In the genomic region with DNA sequence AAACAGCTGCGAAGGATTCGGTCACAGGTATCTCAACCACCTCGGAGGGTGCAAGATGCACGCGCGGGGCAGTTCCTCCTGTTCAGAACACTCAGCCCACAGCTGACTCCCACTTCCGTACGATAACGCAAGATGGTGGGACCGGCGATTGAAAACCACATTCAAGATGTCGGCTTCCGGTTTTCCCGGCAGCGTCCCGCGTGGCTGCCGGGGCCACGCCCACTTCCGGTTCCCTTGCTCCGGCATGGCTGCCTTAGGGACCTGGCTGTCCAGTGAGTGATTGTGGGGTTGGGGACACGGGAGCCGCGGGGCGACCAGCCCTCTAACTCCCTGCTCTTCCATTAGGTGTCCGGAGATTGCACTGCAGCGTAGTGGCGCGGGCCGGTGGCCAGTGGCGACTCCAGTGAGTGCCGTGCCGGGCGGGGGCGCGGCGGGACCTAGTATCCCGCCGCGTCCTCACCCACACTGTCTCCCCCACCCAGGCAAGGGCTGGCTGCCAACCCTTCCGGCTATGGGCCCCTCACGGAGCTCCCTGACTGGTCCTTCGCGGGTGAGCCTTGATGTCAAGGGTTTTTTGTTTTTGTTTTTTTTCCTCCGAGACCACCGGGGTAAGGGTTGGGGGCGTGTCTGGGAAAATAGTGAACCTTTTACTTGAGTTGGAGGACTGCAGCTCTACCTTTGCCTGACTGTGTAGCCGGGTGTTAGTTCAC, we compare ENCODE assay signal across 8 mouse cellular contexts. TPM values are rescaled to one million over a fixed set of nuclear protein-coding genes. Genes with fewer than 3 reads are reported as not detected.
DNase-seq lines count a peak whose midpoint lies in the region; ATAC-seq and TF ChIP-seq lines count a peak whose summit lies in the region.

A gene (plus strand): TSS at position 221 of the 710 bp plus-strand sequence.

- no peak for TF ChIP-seq CTCF in small intestine, adult 2 months (IDR thresholded peaks at IDR 0.05; ENCODE audit: extremely low read depth, insufficient read length, insufficient replicate concordance, low read depth, low read length)

- TF ChIP-seq POLR2A in small intestine, adult 2 months (IDR thresholded peaks at IDR 0.05; ENCODE audit: low read depth, low read length) = peak; percentile 77

- H3K36me3 ChIP-seq in embryonic facial prominence, embryonic 12.5 days = peaks cover 9% of the 10 kb centered on the region; the same call in 1 of the 2 replicates
- peaks cover 20% of the 10 kb centered on the region for H3K36me3 ChIP-seq in limb, embryonic 10.5 days
- peaks cover 10% of the 10 kb centered on the region; the same call in 1 of the 2 replicates for H3K36me3 ChIP-seq in midbrain, embryonic 12.5 days
- peaks cover 5% of the 10 kb centered on the region; the same call in 1 of the 2 replicates for H3K36me3 ChIP-seq in small intestine, adult 2 months (ENCODE audit: control insufficient read depth, insufficient read depth, low read length)

- H3K27me3 ChIP-seq in embryonic facial prominence, embryonic 12.5 days = no peaks in the 10 kb centered on the region
- H3K27me3 ChIP-seq in limb, embryonic 10.5 days (ENCODE audit: low read depth, poor library complexity, severe bottlenecking) = no peaks in the 10 kb centered on the region
- no peaks in the 10 kb centered on the region for H3K27me3 ChIP-seq in midbrain, embryonic 12.5 days
- H3K27me3 ChIP-seq in small intestine, adult 2 months (ENCODE audit: control insufficient read depth, insufficient read depth, low read length) = no peaks in the 10 kb centered on the region; the same call in 1 of the 2 replicates

- WGBS in embryonic facial prominence, embryonic 12.5 days = under 1% methylated on average over 48 of the region's 48 CpGs
- under 1% methylated on average over 48 of the region's 48 CpGs for WGBS in limb, embryonic 10.5 days
- WGBS in midbrain, embryonic 12.5 days = under 1% methylated on average over 48 of the region's 48 CpGs
- WGBS in small intestine, adult 2 months = under 1% methylated on average over 48 of the region's 48 CpGs

- ATAC-seq in embryonic facial prominence, embryonic 12.5 days (ENCODE audit: insufficient number of reproducible peaks, insufficient read depth, low FRiP score, low TSS enrichment) = peak; percentile 62
- peak; percentile 80 for ATAC-seq in midbrain, embryonic 12.5 days (ENCODE audit: low FRiP score, low read depth)

- H3K4me1 ChIP-seq in embryonic facial prominence, embryonic 12.5 days = peaks cover 24% of the 10 kb centered on the region
- H3K4me1 ChIP-seq in limb, embryonic 10.5 days = peaks cover 35% of the 10 kb centered on the region
- peaks cover 39% of the 10 kb centered on the region for H3K4me1 ChIP-seq in midbrain, embryonic 12.5 days
- peaks cover 3% of the 10 kb centered on the region; the same call in 1 of the 2 replicates for H3K4me1 ChIP-seq in small intestine, adult 2 months (ENCODE audit: control insufficient read depth, insufficient read depth, insufficient read length, low read length)

- H3K4me3 ChIP-seq in embryonic facial prominence, embryonic 12.5 days = peak within 1 kb of the TSS; percentile 82
- peak within 1 kb of the TSS; percentile 93 for H3K4me3 ChIP-seq in limb, embryonic 10.5 days
- peak within 1 kb of the TSS; percentile 86 for H3K4me3 ChIP-seq in midbrain, embryonic 12.5 days
- peak within 1 kb of the TSS; percentile 71 for H3K4me3 ChIP-seq in small intestine, adult 2 months (ENCODE audit: low read depth, low read length)

- peak within 1 kb of the TSS; percentile 90 for H3K27ac ChIP-seq in embryonic facial prominence, embryonic 12.5 days
- peak within 1 kb of the TSS; percentile 92 for H3K27ac ChIP-seq in limb, embryonic 10.5 days
- peak within 1 kb of the TSS; percentile 83 for H3K27ac ChIP-seq in midbrain, embryonic 12.5 days (replicated peaks)
- H3K27ac ChIP-seq in small intestine, adult 2 months (ENCODE audit: insufficient read depth, low read depth, low read length) = peak within 1 kb of the TSS; percentile 85

- no peaks in the 10 kb centered on the region for H3K9me3 ChIP-seq in embryonic facial prominence, embryonic 12.5 days
- H3K9me3 ChIP-seq in limb, embryonic 10.5 days (replicated peaks) = no peaks in the 10 kb centered on the region
- no peaks in the 10 kb centered on the region for H3K9me3 ChIP-seq in midbrain, embryonic 12.5 days

- peak within 1 kb of the TSS; percentile 63 for H3K4me2 ChIP-seq in embryonic facial prominence, embryonic 12.5 days (replicated peaks)
- peak within 1 kb of the TSS; percentile 64 for H3K4me2 ChIP-seq in midbrain, embryonic 12.5 days (replicated peaks)

- DNase-seq in 3134 (ENCODE audit: extremely low read depth, insufficient read length, low spot score) = peak; percentile 96
- peak; percentile 93 for DNase-seq in adrenal gland, postnatal 25 days
- DNase-seq in heart, adult 18-20 months = peak; percentile 94 to 95
- peak; percentile 95 for DNase-seq in kidney, adult 18-20 months
- peak; percentile 98 for DNase-seq in limb, embryonic 10.5 days (ENCODE audit: low spot score)

- peak within 1 kb of the TSS; percentile 83 for H3K9ac ChIP-seq in embryonic facial prominence, embryonic 12.5 days
- peak within 1 kb of the TSS; percentile 84 for H3K9ac ChIP-seq in midbrain, embryonic 12.5 days (replicated peaks)

RNA-seq across cellular contexts. Expression of the gene that starts here (rescaled TPM):
- total RNA-seq in adrenal gland, postnatal 25 days (2021) = 197 and 205 TPM in 2 replicates
- polyA plus RNA-seq in embryonic facial prominence, embryonic 12.5 days (2016; fragmentation: Nextera tagmentation; extraction: Ambion mirVana) = 253 and 263 TPM in 2 replicates
- total RNA-seq in heart, adult 18-20 months (2021) = 100 to 1,000 TPM; 122 to 150 TPM
- 198 and 219 TPM in 2 replicates for polyA plus RNA-seq in limb, embryonic 10.5 days (2016; fragmentation: Nextera tagmentation; extraction: Ambion mirVana)
- polyA plus RNA-seq in midbrain, embryonic 12.5 days (2016; fragmentation: Nextera tagmentation; extraction: Ambion mirVana) = 262 and 264 TPM in 2 replicates
- 186 and 284 TPM in 2 replicates for polyA plus RNA-seq in small intestine, adult 2 months (2012; rRNA removed)

Comparison
In these comparisons a context has a peak if more than half of its experiments do, and no peak if none do; other contexts are left out.
1. Peak in every context shown above with its lines: DNase-seq, ATAC-seq, H3K4me3 ChIP-seq and H3K27ac ChIP-seq.